Mouse (Mus musculus) A20 (cell line): ENCODE results near the gene Ubtd1.

Experiments
- DNase-seq: peaks from one replicate; pipeline ENCODE4 v3.0.0-alpha.2; 2011; ENCODE audit warnings: low read depth, low spot score

The Ubtd1 gene

GRCm38 (mm10) chr19:41981595-41981927 lies at the start of gene Ubtd1:
TSS of gene Ubtd1 (plus strand) at chr19:41981763.
- DNase-seq = no peak

- DNase-seq = no peak
Observed at GRCm38 (mm10) chr19:41932686-41933085, 48.9 kb upstream of the Ubtd1 start.

- DNase-seq = peak; percentile 97
Observed at GRCm38 (mm10) chr19:41933179-41934086, 48.1 kb upstream of the Ubtd1 start, which contains the start of the genes Exosc1 and Zdhhc16. TSS of gene Exosc1 (minus strand) at chr19:41933423. TSS of gene Zdhhc16 (plus strand) at chr19:41933480.

- no peak for DNase-seq
Observed at GRCm38 (mm10) chr19:41934124-41934523, 47.4 kb upstream of the Ubtd1 start.

- no peak for DNase-seq
Observed at GRCm38 (mm10) chr19:41935921-41936320, 45.6 kb upstream of the Ubtd1 start.

- DNase-seq = no peak
Observed at GRCm38 (mm10) chr19:41938539-41938938, 43.0 kb upstream of the Ubtd1 start.

- DNase-seq = no peak
Observed at GRCm38 (mm10) chr19:41943841-41944240, 37.7 kb upstream of the Ubtd1 start.

GRCm38 (mm10) chr19:41952287-41952686 lies 29.3 kb upstream of the Ubtd1 start:
- DNase-seq = no peak

GRCm38 (mm10) chr19:41953574-41953973 lies 28.0 kb upstream of the Ubtd1 start:
- no peak for DNase-seq

- DNase-seq = no peak
Observed at GRCm38 (mm10) chr19:41969618-41970017, 11.9 kb upstream of the Ubtd1 start.

- DNase-seq = no peak
Observed at GRCm38 (mm10) chr19:41973891-41974794, 7.4 kb upstream of the Ubtd1 start.

- no peak for DNase-seq
Observed at GRCm38 (mm10) chr19:41980422-41980818, 1.1 kb upstream of the Ubtd1 start.

GRCm38 (mm10) chr19:41980819-41981594 lies 556 bp upstream of the Ubtd1 start, which contains the start of gene Mms19:
TSS of gene Mms19 (minus strand) at chr19:41981157.
- DNase-seq = peak; percentile 99

- no peak for DNase-seq
Observed at GRCm38 (mm10) chr19:41981931-41982790, 598 bp downstream of the Ubtd1 start.

- peak; percentile 46 for DNase-seq
Observed at GRCm38 (mm10) chr19:41982791-41983150, 1.2 kb downstream of the Ubtd1 start.

- no peak for DNase-seq
Observed at GRCm38 (mm10) chr19:41985994-41986393, 4.4 kb downstream of the Ubtd1 start.

GRCm38 (mm10) chr19:41987206-41987605 lies 5.6 kb downstream of the Ubtd1 start:
- DNase-seq = no peak

- no peak for DNase-seq
Observed at GRCm38 (mm10) chr19:41989810-41990209, 8.2 kb downstream of the Ubtd1 start.

- no peak for DNase-seq
Observed at GRCm38 (mm10) chr19:41991926-41992477, 10.4 kb downstream of the Ubtd1 start.

- DNase-seq = no peak
Observed at GRCm38 (mm10) chr19:41992971-41993370, 11.4 kb downstream of the Ubtd1 start.
